Mouse (Mus musculus): ENCODE measurements around the gene Cox7a2l.

DNA sequence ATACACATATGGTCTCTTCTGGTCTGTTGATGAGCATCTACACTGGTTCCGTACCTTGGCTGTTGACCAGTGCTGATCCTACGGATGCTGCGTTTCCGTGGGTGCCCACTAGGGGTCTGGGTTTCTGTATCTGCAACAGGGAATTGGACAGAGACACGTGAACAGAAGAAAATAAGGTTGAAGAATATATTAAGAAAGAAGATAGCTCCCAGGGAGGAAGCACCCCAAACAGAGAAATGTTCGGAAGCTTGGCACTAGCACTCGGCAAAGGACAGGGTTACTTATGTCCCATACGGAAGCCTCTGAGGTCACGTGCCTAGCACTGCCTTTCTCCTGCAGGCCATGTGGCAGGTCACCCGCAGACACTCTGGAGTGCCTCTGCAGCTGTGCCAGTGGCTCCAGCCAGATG lies 46.6 kb upstream of the Cox7a2l start:
- TF ChIP-seq POLR2A (IDR thresholded peaks at IDR 0.05; ENCODE audit: extremely low read depth, insufficient read depth, low read length) (no peak), CTCF (IDR thresholded peaks at IDR 0.05; ENCODE audit: low read depth, low read length) (peak; percentile 77)
